In genomic region chr2:72499782-72500411, GRCm38 (mm10) we compare ENCODE assay signal across 12 mouse cellular contexts. TPM values are rescaled to one million over a fixed set of nuclear protein-coding genes. Genes with fewer than 3 reads are reported as not detected.
DNase-seq lines count a peak whose midpoint lies in the region; ATAC-seq and TF ChIP-seq lines count a peak whose summit lies in the region.
"Had no signal": no experiment of that assay in that cellular context is flagged by ENCODE, and none has a peak within 500 bp of the region (broad histone marks: within the 10 kb centered on the region; RNA-seq: fewer than 3 reads in every experiment).

No protein-coding gene starts in this region.

- no peaks in the 10 kb centered on the region for H3K27me3 ChIP-seq in lung, embryonic 14.5 days (ENCODE audit: insufficient read depth, low read length)
- peaks cover 9% of the 10 kb centered on the region; the same call in 1 of the 2 replicates for H3K27me3 ChIP-seq in forebrain, embryonic 15.5 days
- no peaks in the 10 kb centered on the region for H3K27me3 ChIP-seq in limb, embryonic 15.5 days

- no peak overlapping the region for H3K27ac ChIP-seq in lung, embryonic 14.5 days (ENCODE audit: low read depth)
- no peak overlapping the region for H3K27ac ChIP-seq in forebrain, embryonic 15.5 days (replicated peaks)
- no peak overlapping the region for H3K27ac ChIP-seq in limb, embryonic 15.5 days
- H3K27ac ChIP-seq: lung, embryonic 15.5 days had no signal

- TF ChIP-seq CTCF in lung, embryonic 14.5 days (IDR thresholded peaks at IDR 0.05; ENCODE audit: low read depth), result no peak

- no peaks in the 10 kb centered on the region for H3K36me3 ChIP-seq in lung, embryonic 14.5 days (ENCODE audit: insufficient read depth)
- no peaks in the 10 kb centered on the region for H3K36me3 ChIP-seq in forebrain, embryonic 15.5 days
- H3K36me3 ChIP-seq in limb, embryonic 15.5 days, result no peaks in the 10 kb centered on the region
- H3K36me3 ChIP-seq: lung, embryonic 15.5 days had no signal

- no peak overlapping the region for H3K4me3 ChIP-seq in lung, embryonic 14.5 days (ENCODE audit: low read depth, low read length)
- H3K4me3 ChIP-seq in forebrain, embryonic 15.5 days, result no peak overlapping the region
- H3K4me3 ChIP-seq in limb, embryonic 15.5 days, result no peak overlapping the region
- H3K4me3 ChIP-seq: lung, embryonic 15.5 days; myocyte had no signal

- H3K4me1 ChIP-seq in lung, embryonic 14.5 days (ENCODE audit: insufficient read depth), result peaks cover 3% of the 10 kb centered on the region; the same call in 1 of the 2 replicates
- H3K4me1 ChIP-seq in forebrain, embryonic 15.5 days, result peaks cover 13% of the 10 kb centered on the region
- H3K4me1 ChIP-seq in limb, embryonic 15.5 days, result peaks cover 6% of the 10 kb centered on the region

- H3K9me3 ChIP-seq in lung, embryonic 14.5 days (ENCODE audit: low read depth, low read length), result no peaks in the 10 kb centered on the region
- no peaks in the 10 kb centered on the region for H3K9me3 ChIP-seq in forebrain, embryonic 15.5 days
- no peaks in the 10 kb centered on the region for H3K9me3 ChIP-seq in limb, embryonic 15.5 days
- H3K9me3 ChIP-seq: lung, embryonic 15.5 days had no signal

- peak overlapping the region; percentile 51 for H3K4me2 ChIP-seq in lung, embryonic 14.5 days
- peak overlapping the region; percentile 32; the same call in 1 of the 2 replicates for H3K4me2 ChIP-seq in forebrain, embryonic 15.5 days (replicated peaks)
- peak overlapping the region; percentile 40; the same call in 1 of the 2 replicates for H3K4me2 ChIP-seq in limb, embryonic 15.5 days

- no peak for ATAC-seq in lung, embryonic 14.5 days (ENCODE audit: insufficient read depth)
- no peak for ATAC-seq in forebrain, embryonic 15.5 days (replicated peaks)
- ATAC-seq in limb, embryonic 15.5 days (ENCODE audit: insufficient number of reproducible peaks, low FRiP score, low TSS enrichment, low read depth), result no peak

- H3K9ac ChIP-seq in lung, embryonic 14.5 days, result peak overlapping the region; percentile 24; the same call in 1 of the 2 replicates
- peak overlapping the region; percentile 10; the same call in 1 of the 2 replicates for H3K9ac ChIP-seq in forebrain, embryonic 15.5 days (replicated peaks)
- H3K9ac ChIP-seq in limb, embryonic 15.5 days, result no peak overlapping the region
- H3K9ac ChIP-seq: lung, embryonic 15.5 days had no signal

- 26% methylated on average over 8 of the region's 8 CpGs for WGBS in lung, embryonic 14.5 days
- WGBS in forebrain, embryonic 15.5 days, result 11% methylated on average over 8 of the region's 8 CpGs
- WGBS in limb, embryonic 15.5 days, result 37% methylated on average over 8 of the region's 8 CpGs

- DNase-seq in lung, embryonic 14.5 days, result no peak
- no peak for DNase-seq in lung, postnatal 25 days (ENCODE audit: low spot score)
- peak; percentile 56 for DNase-seq in retina, postnatal 1 day
- no peak for DNase-seq in urinary bladder, postnatal 25 days (ENCODE audit: low spot score)
- DNase-seq in adrenal gland, postnatal 25 days, result no peak
- DNase-seq in ovary, postnatal 14 days (ENCODE audit: low spot score), result no peak
- DNase-seq: adrenal gland, adult 8-10 months; cerebellum, postnatal 14 days had no signal

RNA-seq across cellular contexts. Expression of gene Cdca7, which starts 23.9 kb away (rescaled TPM):
- polyA plus RNA-seq in lung, embryonic 14.5 days (2014; fragmentation: Nextera tagmentation; extraction: Ambion mirVana), result 180 and 188 TPM in 2 replicates
- polyA plus RNA-seq in forebrain, embryonic 15.5 days (2015; fragmentation: Nextera tagmentation; extraction: Ambion mirVana), result 122 and 125 TPM in 2 replicates
- 113 and 119 TPM in 2 replicates for polyA plus RNA-seq in limb, embryonic 15.5 days (2015; fragmentation: Nextera tagmentation; extraction: Ambion mirVana)
- total RNA-seq in adrenal gland, postnatal 25 days (2021), result 6.9 and 7.5 TPM in 2 replicates
